Mouse (Mus musculus) megakaryocyte, embryonic 14.5 days (primary cell): Measurements from ENCODE around the gene Fnbp1.

Experiments
- FLI1 ChIP-seq: IDR thresholded peaks from 2 replicates; pipeline ENCODE4 v1.6.1; 2012; ENCODE audit warnings: low read length, inconsistent platforms, mixed read lengths
- GATA1 ChIP-seq: IDR thresholded peaks from 3 replicates; pipeline ENCODE4 v1.6.1; 2012; ENCODE audit warnings: mixed read lengths, low read length, inconsistent platforms, borderline replicate concordance

DNA sequence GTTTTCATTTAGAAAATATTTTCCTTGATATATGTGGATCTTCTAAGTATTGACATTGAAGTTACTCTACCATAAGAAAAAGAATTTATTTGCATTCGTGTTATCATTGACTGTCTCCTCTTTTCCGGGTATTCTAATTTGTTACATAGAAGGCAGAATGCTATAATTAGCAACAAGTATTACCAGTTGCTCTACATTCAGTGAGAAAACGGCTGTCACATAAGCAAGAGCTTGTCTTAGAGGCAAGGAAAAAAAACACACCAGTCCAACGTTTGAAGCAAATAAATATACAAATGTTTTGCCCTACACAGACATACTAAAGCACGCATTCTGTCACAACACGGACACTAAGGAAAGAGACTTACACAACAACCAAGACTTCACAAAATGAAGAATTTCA lies 30.1 kb downstream of the Fnbp1 start:
- TF ChIP-seq GATA1 (no peak), FLI1 (no peak)
